Mouse (Mus musculus): ENCODE results near the gene Wnt3a.

Wnt3a gene

DNA sequence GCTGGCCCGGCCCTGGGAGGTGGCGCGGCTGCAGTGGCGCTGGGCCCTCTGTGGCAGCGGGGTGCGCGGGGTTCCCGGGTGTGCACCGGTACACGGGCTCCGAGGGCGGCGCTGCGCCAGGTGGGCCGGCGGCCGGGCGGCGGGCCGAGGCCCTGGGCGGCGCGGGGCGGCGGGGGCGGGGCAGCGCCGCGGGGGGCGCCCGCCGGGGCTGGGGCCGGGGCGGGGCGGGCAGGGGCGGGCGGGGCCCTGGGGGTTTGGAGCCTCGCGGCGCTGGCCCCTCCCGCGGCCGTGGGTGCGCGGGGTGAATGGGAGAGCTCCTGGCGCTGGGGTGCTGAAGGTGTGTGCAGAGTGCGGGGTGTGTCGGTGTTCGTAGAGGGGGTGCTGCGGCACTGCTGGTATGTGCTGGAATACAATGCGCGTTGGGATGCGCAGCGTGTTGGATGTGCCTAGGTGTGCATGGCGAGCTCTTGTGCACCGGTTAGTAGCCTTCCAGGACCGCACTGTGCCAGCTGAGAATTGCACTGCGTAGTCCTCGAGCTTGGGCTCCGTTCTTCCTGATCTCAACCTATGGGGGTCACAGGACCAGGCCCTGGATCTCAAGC is at the start of gene Wnt3a:
Wnt3a (minus strand) TSS at position 51 of the 602 bp plus-strand sequence.
- DNase-seq (ENCODE audit: low spot score in 2 of 2) = no peak

DNA sequence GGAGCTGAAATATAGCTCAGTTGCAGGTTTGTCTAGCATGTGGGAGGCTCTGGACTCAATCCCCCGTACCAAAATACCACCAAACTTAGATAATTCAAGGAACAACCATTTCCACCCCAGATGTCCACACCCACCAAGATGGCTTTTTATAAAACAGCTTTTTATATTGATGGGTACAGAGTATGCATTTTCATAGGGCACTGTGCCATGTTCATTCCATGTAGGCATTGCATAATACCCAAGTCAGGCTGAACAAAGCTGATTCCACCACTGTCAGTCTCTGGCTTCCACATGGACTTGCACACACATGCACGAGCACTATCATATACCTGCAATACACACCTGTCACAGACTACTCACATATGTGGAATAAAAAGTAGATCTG is 48.2 kb upstream of the Wnt3a start:
- no peak for DNase-seq (ENCODE audit: low spot score in 2 of 2)

- no peak for DNase-seq (ENCODE audit: low spot score in 2 of 2)
Measured at GRCm38 (mm10) chr11:59337955-59338735, 47.6 kb upstream of the Wnt3a start.

DNA sequence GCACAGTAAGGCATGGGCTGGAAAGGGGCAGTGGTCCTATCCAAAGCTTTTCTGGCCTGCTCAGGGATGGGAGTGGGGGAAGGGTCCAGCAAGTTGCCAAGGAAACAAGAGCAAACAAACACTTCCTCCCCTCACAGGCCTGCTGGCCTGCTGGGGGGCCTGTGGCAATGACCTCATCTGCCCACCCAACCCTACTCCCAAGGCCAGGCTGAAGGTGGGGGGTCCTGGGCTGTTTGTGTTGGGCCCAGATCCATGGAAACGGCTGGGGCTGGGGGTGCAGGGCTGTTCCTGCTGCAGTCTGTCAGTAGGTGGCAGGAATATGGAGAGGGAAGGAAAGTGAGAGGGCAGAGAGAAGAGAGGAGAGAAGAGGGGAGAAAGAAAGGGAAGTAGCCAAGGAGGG is 45.8 kb upstream of the Wnt3a start:
- no peak for DNase-seq (ENCODE audit: low spot score in 2 of 2)

- DNase-seq (ENCODE audit: low spot score in 2 of 2) = no peak
Measured at GRCm38 (mm10) chr11:59335942-59336341, 45.4 kb upstream of the Wnt3a start.

GRCm38 (mm10) chr11:59335150-59335549 is 44.6 kb upstream of the Wnt3a start:
- DNase-seq (ENCODE audit: low spot score in 2 of 2) = no peak

DNA sequence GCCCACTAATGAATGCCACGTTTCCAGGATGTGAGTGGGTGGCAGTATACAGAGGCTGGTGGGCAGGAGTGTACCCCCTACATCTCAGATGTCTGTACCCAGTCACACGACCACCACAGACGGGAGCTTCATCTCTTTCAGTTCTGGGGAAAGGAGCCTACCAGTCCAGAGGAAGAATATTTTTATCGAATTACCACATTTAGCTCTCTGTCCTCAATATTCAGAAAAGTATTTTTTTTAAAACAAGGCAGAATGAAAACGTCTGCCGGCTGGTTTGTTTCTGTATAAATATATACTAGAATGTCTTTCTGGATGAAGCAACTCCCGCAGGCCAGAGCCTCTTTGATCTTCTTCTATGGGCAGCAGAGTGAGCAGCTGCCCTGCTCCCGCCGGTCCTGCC is 42.4 kb upstream of the Wnt3a start:
- DNase-seq (ENCODE audit: low spot score in 2 of 2) = no peak

GRCm38 (mm10) chr11:59331167-59331869 is 40.8 kb upstream of the Wnt3a start:
- no peak for DNase-seq (ENCODE audit: low spot score in 2 of 2)

- peak; percentile 33 to 48 for DNase-seq (ENCODE audit: low spot score in 2 of 2)
Measured at GRCm38 (mm10) chr11:59330560-59330959, 40.0 kb upstream of the Wnt3a start.

DNA sequence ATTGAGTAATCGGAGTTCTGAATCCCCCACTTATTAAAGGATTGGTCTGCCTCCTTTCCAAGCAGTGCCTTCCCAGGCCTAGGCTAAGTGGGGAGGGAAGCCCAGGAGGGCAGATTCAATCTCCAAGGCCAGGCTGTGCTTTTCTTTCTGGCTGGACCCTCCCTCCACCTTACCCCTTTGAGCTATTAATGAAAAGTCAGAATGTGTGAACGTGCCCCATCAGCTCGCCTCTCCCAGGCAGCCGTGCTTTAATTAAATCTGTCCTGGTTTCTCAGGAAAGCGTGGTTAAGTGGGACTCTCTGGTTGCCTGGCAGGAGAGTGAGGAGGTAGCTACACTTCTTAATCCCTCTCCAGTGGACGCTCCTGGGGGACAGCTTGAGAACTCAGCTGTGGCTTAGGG is 39.1 kb upstream of the Wnt3a start:
- DNase-seq (ENCODE audit: low spot score in 2 of 2) = no peak

DNA sequence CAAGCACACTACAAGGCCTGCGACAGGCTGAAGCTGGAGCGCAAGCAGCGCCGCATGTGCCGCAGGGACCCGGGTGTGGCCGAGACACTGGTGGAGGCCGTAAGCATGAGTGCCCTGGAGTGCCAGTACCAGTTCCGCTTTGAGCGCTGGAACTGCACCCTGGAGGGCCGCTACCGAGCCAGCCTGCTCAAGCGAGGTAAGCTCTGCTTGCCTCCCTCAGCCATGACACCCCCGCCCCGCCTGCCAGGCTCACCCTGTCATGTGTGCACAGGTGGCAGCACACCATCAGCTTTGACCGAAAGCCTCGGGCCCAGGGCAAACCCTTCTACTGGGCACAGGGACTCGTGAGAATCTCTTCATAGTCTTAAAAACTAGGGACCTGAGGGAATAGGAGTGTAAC is 37.1 kb upstream of the Wnt3a start:
- no peak for DNase-seq (ENCODE audit: low spot score in 2 of 2)

DNA sequence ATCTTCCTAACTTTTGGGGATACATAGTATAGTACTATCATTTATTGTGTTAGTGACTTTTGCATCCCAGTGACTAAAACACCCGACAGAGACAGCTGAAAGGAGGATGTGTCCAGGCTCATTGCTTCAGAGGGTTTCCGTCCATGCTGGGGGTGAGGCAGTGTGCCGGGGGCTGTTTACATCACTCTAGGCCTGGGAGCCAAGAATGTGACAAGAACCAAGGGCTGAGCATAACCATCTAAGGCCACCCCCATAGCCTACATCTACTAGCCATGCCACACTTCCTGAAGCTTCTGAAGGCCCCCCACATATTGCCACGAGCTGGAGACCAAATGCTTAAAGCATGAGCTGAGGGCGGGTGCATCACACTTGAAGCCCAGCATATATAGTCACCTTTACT is 34.2 kb upstream of the Wnt3a start:
- no peak for DNase-seq (ENCODE audit: low spot score in 2 of 2)

DNA sequence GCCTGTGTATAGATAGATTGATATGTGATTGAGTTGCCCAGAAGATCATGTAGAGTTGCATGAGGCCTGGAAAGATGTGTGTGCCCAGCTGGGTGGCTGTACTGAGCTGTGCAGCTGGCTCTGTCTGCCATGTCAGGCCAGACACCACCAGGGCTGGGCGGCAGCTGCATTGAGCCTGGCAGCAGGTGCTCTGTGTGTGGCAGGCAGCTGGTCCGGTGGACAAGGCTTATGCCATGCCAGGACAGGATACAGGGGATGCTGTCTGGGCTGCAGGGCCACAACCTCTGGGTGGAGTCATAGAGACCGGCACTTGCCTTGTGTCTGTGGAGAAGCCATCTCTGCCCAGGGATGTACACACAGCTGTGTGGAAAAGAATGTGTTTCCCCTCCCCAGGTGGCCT is 32.4 kb upstream of the Wnt3a start:
- no peak for DNase-seq (ENCODE audit: low spot score in 2 of 2)

DNA sequence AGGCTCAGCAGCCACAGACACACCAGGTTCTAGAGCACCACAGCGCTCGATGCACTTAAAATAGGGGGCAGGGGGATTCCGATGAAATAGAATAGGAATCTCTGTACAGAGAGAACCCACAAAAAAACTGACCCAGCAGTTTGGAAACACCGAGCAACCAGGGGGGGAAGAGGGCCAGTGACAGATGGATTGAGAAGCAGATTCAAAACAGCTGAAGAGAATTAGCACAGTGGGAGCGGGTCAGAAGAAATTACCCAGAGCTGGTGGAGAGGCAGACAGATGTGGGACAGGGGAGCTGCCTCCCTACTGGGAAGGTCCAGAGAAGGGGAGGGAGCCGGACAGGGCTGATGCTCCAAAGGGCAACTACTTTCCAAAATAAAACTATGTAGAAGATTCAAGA is 26.0 kb upstream of the Wnt3a start:
- DNase-seq (ENCODE audit: low spot score in 2 of 2) = no peak

- DNase-seq (ENCODE audit: low spot score in 2 of 2) = no peak
Measured at GRCm38 (mm10) chr11:59313944-59314343, 23.4 kb upstream of the Wnt3a start.

GRCm38 (mm10) chr11:59313029-59313811 is 22.7 kb upstream of the Wnt3a start:
- no peak for DNase-seq (ENCODE audit: low spot score in 2 of 2)

DNA sequence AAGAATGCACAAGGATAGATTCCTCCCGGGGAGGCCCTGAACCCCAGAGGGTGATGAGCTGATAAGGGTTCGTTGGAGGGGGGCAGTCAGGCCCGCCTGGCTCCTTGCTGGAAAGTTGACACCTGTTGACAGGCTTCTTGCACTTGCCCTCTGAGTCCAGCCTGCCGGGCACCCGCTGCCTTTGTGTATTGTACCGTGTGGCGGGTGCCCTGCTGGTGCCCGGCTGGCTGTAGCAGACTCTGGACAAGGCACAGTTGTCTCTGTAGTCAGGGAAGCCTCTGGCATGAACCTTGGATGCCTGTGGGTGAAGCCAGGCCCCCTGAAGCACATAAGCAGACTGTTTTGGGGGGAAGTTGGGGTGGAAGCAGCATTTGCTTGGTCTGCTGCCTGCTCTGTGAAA is 21.9 kb upstream of the Wnt3a start:
- no peak for DNase-seq (ENCODE audit: low spot score in 2 of 2)

GRCm38 (mm10) chr11:59312060-59312459 is 21.5 kb upstream of the Wnt3a start:
- DNase-seq (ENCODE audit: low spot score in 2 of 2) = no peak

GRCm38 (mm10) chr11:59309976-59310375 is 19.4 kb upstream of the Wnt3a start:
- no peak for DNase-seq (ENCODE audit: low spot score in 2 of 2)

DNA sequence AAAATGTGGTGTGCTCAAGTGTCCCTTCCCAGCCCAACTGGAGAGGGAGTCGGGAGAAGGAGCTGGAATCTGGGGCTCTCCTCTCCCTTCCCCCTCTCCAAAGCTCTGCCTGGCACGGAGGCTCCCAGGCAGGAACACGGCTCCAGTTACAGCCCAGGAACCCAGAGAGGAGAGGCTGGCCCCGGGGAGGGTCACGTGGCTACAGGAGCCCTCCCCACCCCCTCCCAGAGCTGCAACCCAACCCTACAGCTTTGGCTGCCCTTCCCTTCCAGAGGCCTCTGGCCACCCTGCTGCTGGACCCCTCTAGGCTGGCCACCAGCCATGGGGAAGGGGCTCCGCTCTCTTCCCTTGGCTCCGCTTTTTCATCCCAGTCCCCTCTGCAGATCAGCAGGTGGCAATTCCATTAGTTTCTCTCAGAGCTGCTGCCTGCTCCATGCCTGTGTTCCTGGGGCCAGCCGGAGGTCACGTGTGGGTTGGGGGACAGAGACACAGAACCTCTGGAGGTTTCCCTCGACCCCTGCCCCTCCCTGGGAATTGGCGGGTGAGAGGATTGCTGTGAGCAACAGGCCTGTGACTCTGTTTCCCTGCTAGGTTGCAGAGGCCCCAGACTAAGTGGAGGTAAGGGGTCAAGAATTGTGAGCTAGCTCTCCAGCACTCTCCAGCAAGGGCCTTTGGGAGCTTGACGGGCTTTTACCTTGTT is 18.7 kb upstream of the Wnt3a start:
- DNase-seq (ENCODE audit: low spot score in 2 of 2) = no peak

GRCm38 (mm10) chr11:59308625-59309024 is 18.1 kb upstream of the Wnt3a start:
- DNase-seq (ENCODE audit: low spot score in 2 of 2) = no peak

GRCm38 (mm10) chr11:59308164-59308542 is 17.6 kb upstream of the Wnt3a start:
- DNase-seq (ENCODE audit: low spot score in 2 of 2) = no peak

Data from natural killer cell, adult 2 months (primary cell).